In genomic region chr6:77980137-77981052, GRCm38 (mm10) we compare ENCODE assay signal across 8 mouse cellular contexts. TPM values are rescaled to one million over a fixed set of nuclear protein-coding genes. Genes with fewer than 3 reads are reported as not detected.
DNase-seq lines count a peak whose midpoint lies in the region; ATAC-seq and TF ChIP-seq lines count a peak whose summit lies in the region.

No protein-coding gene starts in this region.

- H3K9ac ChIP-seq in heart, embryonic 13.5 days = no peak overlapping the region
- H3K9ac ChIP-seq in heart, adult 2 months (ENCODE audit: low read depth, low read length) = no peak overlapping the region
- H3K9ac ChIP-seq in forebrain, embryonic 16.5 days (replicated peaks; ENCODE audit: low read depth, low read length) = peak overlapping the region; percentile 90

- H3K9me3 ChIP-seq in heart, embryonic 13.5 days = no peaks in the 10 kb centered on the region
- H3K9me3 ChIP-seq in forebrain, embryonic 16.5 days (ENCODE audit: control insufficient read depth, low read length) = no peaks in the 10 kb centered on the region
- H3K9me3 ChIP-seq in midbrain, embryonic 10.5 days (replicated peaks) = no peaks in the 10 kb centered on the region

- H3K27ac ChIP-seq in heart, embryonic 13.5 days (replicated peaks) = no peak overlapping the region
- no peak overlapping the region for H3K27ac ChIP-seq in heart, adult 2 months
- peak overlapping the region; percentile 96 for H3K27ac ChIP-seq in forebrain, embryonic 16.5 days (ENCODE audit: low read length)
- peak overlapping the region; percentile 93 for H3K27ac ChIP-seq in midbrain, embryonic 10.5 days (replicated peaks)

- intact Hi-C loops in heart, adult 2 months (cut with DNase I) = no loop called here

- no peak for TF ChIP-seq EP300 in heart, adult 2 months (IDR thresholded peaks at IDR 0.05; ENCODE audit: insufficient read depth, low read depth, low read length)

- no peaks in the 10 kb centered on the region for H3K36me3 ChIP-seq in heart, embryonic 13.5 days
- no peaks in the 10 kb centered on the region for H3K36me3 ChIP-seq in heart, adult 2 months (ENCODE audit: control insufficient read depth, insufficient read depth, low read length)
- H3K36me3 ChIP-seq in forebrain, embryonic 16.5 days (ENCODE audit: control insufficient read depth, insufficient read depth) = no peaks in the 10 kb centered on the region
- H3K36me3 ChIP-seq in midbrain, embryonic 10.5 days = no peaks in the 10 kb centered on the region

- no peak for DNase-seq in heart, adult 2 months
- DNase-seq in NIH3T3 (ENCODE audit: low read depth) = peak; percentile 7
- DNase-seq in midbrain, embryonic 10.5 days (ENCODE audit: low spot score) = no peak
- no peak for DNase-seq in T-cell, adult 2 months (ENCODE audit: low spot score)
- no peak for DNase-seq in spleen, adult 12 weeks (ENCODE audit: low spot score)

- WGBS in heart, embryonic 13.5 days = 14% methylated on average over 15 of the region's 15 CpGs
- WGBS in heart, adult 2 months = 15% methylated on average over 15 of the region's 15 CpGs
- 3% methylated on average over 15 of the region's 15 CpGs for WGBS in forebrain, embryonic 16.5 days
- WGBS in midbrain, embryonic 10.5 days = 11% methylated on average over 15 of the region's 15 CpGs

- no peaks in the 10 kb centered on the region for H3K79me2 ChIP-seq in heart, adult 2 months (replicated peaks; ENCODE audit: control insufficient read depth, insufficient read depth, low read length)

- no peak for TF ChIP-seq POLR2A in heart, adult 2 months (IDR thresholded peaks at IDR 0.05; ENCODE audit: insufficient read depth, low read depth, low read length)

- H3K4me2 ChIP-seq in heart, embryonic 13.5 days = peak overlapping the region; percentile 85
- H3K4me2 ChIP-seq in forebrain, embryonic 16.5 days (ENCODE audit: low read length) = peak overlapping the region; percentile 61

- no peak for ATAC-seq in heart, embryonic 13.5 days (ENCODE audit: extremely low read depth, insufficient number of reproducible peaks, low FRiP score, low TSS enrichment)
- peak; percentile 1; the same call in 1 of the 2 replicates for ATAC-seq in forebrain, embryonic 16.5 days
- ATAC-seq in inflammation-experienced regulatory T-cells, adult 6 months = no peak

- H3K27me3 ChIP-seq in heart, embryonic 13.5 days (replicated peaks) = peaks cover 24% of the 10 kb centered on the region
- H3K27me3 ChIP-seq in heart, adult 2 months (ENCODE audit: control insufficient read depth, insufficient read depth, low read length) = no peaks in the 10 kb centered on the region
- H3K27me3 ChIP-seq in forebrain, embryonic 16.5 days (replicated peaks; ENCODE audit: control insufficient read depth, insufficient read depth, low read length) = no peaks in the 10 kb centered on the region
- no peaks in the 10 kb centered on the region for H3K27me3 ChIP-seq in midbrain, embryonic 10.5 days (ENCODE audit: low read depth, poor library complexity, severe bottlenecking)

- no peak for TF ChIP-seq CTCF in heart, adult 2 months (IDR thresholded peaks at IDR 0.05)

- peaks cover 9% of the 10 kb centered on the region; the same call in 1 of the 2 replicates for H3K4me1 ChIP-seq in heart, embryonic 13.5 days
- no peaks in the 10 kb centered on the region for H3K4me1 ChIP-seq in heart, adult 2 months (ENCODE audit: control insufficient read depth, insufficient read depth, low read length)
- H3K4me1 ChIP-seq in forebrain, embryonic 16.5 days (replicated peaks; ENCODE audit: control insufficient read depth, insufficient read depth, low read length) = peaks cover 24% of the 10 kb centered on the region
- H3K4me1 ChIP-seq in midbrain, embryonic 10.5 days = peaks cover 33% of the 10 kb centered on the region

- H3K4me3 ChIP-seq in heart, embryonic 13.5 days = peak overlapping the region; percentile 62
- H3K4me3 ChIP-seq in heart, adult 2 months = no peak overlapping the region
- H3K4me3 ChIP-seq in forebrain, embryonic 16.5 days (replicated peaks; ENCODE audit: low read length) = peak overlapping the region; percentile 82
- H3K4me3 ChIP-seq in midbrain, embryonic 10.5 days = peak overlapping the region; percentile 76

RNA-seq across cellular contexts. Expression of gene Ctnna2, which starts 0.9 kb away (rescaled TPM):
- 1.8 and 2.2 TPM in 2 replicates for polyA plus RNA-seq in heart, embryonic 13.5 days (2015; fragmentation: Nextera tagmentation; extraction: Ambion mirVana)
- not detected for total RNA-seq in heart, adult 2 months (2021)
- polyA plus RNA-seq in heart, adult 2 months (2012; rRNA removed) = 0.06 and 0.12 TPM in 2 replicates
- 130 and 149 TPM in 2 replicates for polyA plus RNA-seq in forebrain, embryonic 16.5 days (2015; fragmentation: Nextera tagmentation; extraction: Ambion mirVana)
- 21.6 and 36.8 TPM in 2 replicates for polyA plus RNA-seq in midbrain, embryonic 10.5 days (2016; fragmentation: Nextera tagmentation; extraction: Ambion mirVana)
- polyA plus RNA-seq in inflammation-experienced regulatory T-cells, adult 6 months (2017; shearing (Covaris generic)) = not detected

Comparison
In these comparisons a context has a peak if more than half of its experiments do, and no peak if none do; other contexts are left out.
1. H3K27ac ChIP-seq: peak in forebrain, embryonic 16.5 days (single experiment) and midbrain, embryonic 10.5 days (single experiment); none in heart, embryonic 13.5 days (single experiment) and heart, adult 2 months (single experiment).